Mouse (Mus musculus) forebrain, embryonic 15.5 days (tissue): ENCODE results near the gene Prlh. TPM values are rescaled to one million over a fixed set of nuclear protein-coding genes. Genes with fewer than 3 reads are reported as not detected.
A peak's percentile ranks its signal among the peaks of the same experiment; 100 is the strongest.

ENCODE experiments used
- ATAC-seq: fragments of 200-750 bp; cut with Nextera tagmentation; replicated peaks from 2 replicates; pipeline ENCODE4 v1.8.0; 2017; ENCODE audit warnings: mild to moderate bottlenecking, moderate TSS enrichment, moderate library complexity
- H3K27ac ChIP-seq: fragments of 300-500 bp; sonication (generic); replicated peaks from 2 replicates; pipeline ENCODE4 v1.5.1; 2015; ENCODE audit warnings: mild to moderate bottlenecking, inconsistent platforms
- H3K27me3 ChIP-seq: fragments of 300-500 bp; sonication (generic); 2 replicates; pipeline ENCODE4 v1.6.1; 2015; ENCODE audit warnings: inconsistent platforms
- H3K36me3 ChIP-seq: fragments of 300-500 bp; sonication (generic); 2 replicates; pipeline ENCODE4 v1.6.1; 2015; ENCODE audit warnings: mild to moderate bottlenecking, inconsistent platforms
- H3K4me1 ChIP-seq: fragments of 300-500 bp; sonication (generic); 2 replicates; pipeline ENCODE4 v1.6.1; 2015; ENCODE audit warnings: inconsistent platforms
- H3K4me2 ChIP-seq: fragments of 300-500 bp; sonication (generic); replicated peaks from 2 replicates; pipeline ENCODE4 v1.6.1; 2015; ENCODE audit warnings: mild to moderate bottlenecking, inconsistent platforms
- H3K4me3 ChIP-seq: fragments of 300-500 bp; sonication (generic); 2 replicates; pipeline ENCODE4 v1.5.1; 2015; ENCODE audit warnings: mild to moderate bottlenecking, inconsistent platforms
- H3K9ac ChIP-seq: fragments of 300-500 bp; sonication (generic); replicated peaks from 2 replicates; pipeline ENCODE4 v1.6.1; 2015; ENCODE audit warnings: mild to moderate bottlenecking, inconsistent platforms
- H3K9me3 ChIP-seq: fragments of 300-500 bp; sonication (generic); 2 replicates; pipeline ENCODE4 v1.6.1; 2016; ENCODE audit warnings: inconsistent platforms
- WGBS: fragments of 180-500 bp; shearing (Covaris S2); methylation state at CpG from one replicate; pipeline ENCODE4 v1.1.7; 2015; ENCODE audit warnings: mixed read lengths; 5-methylcytosine and 5-hydroxymethylcytosine counted together
- polyA plus RNA-seq: library from polyadenylated mRNA; unstranded; fragments of >200 nt; fragmentation: Nextera tagmentation; extraction: Ambion mirVana; gene quantifications from 2 replicates; pipeline ENCODE4 v1.2.1, GENCODE M21; 2015

The Prlh gene
- polyA plus RNA-seq, 1 experiment from 2014 or later: not detected

GRCm38 (mm10) chr1:90995916-90996315 lies 43.0 kb downstream of the Prlh start:
- no peak for ATAC-seq
- Histone ChIP-seq H3K4me2 (no peak overlapping the region), H3K36me3 (no peaks in the 10 kb centered on the region)

GRCm38 (mm10) chr1:90997136-90997535 lies 44.2 kb downstream of the Prlh start:
- H3K36me3 ChIP-seq: no peaks in the 10 kb centered on the region
- H3K4me3 ChIP-seq: no peak overlapping the region
- H3K4me2 ChIP-seq: no peak overlapping the region
- peaks cover 16% of the 10 kb centered on the region for H3K4me1 ChIP-seq
- no peak overlapping the region for H3K9ac ChIP-seq
- ATAC-seq: no peak
- H3K27ac ChIP-seq: no peak overlapping the region
- no peaks in the 10 kb centered on the region for H3K27me3 ChIP-seq
- H3K9me3 ChIP-seq: no peaks in the 10 kb centered on the region
- WGBS: 79% methylated on average over 4 of the region's 4 CpGs

More at GRCm38 (mm10) chr1:90995916-90996315, 43.0 kb downstream of the Prlh start:
- no peaks in the 10 kb centered on the region for H3K9me3 ChIP-seq
- H3K4me1 ChIP-seq: peaks cover 16% of the 10 kb centered on the region
- no peaks in the 10 kb centered on the region for H3K27me3 ChIP-seq
- WGBS: 93% methylated on average over 1 of the region's 1 CpGs
- H3K27ac ChIP-seq: no peak overlapping the region
- no peak overlapping the region for H3K4me3 ChIP-seq
- no peak overlapping the region for H3K9ac ChIP-seq

- Histone ChIP-seq H3K27ac (no peak overlapping the region), H3K4me3 (peak overlapping the region; percentile 72), H3K36me3 (no peaks in the 10 kb centered on the region), H3K27me3 (no peaks in the 10 kb centered on the region), H3K9ac (no peak overlapping the region), H3K4me1 (peaks cover 16% of the 10 kb centered on the region), H3K9me3 (no peaks in the 10 kb centered on the region), H3K4me2 (peak overlapping the region; percentile 94; the same call in 1 of the 2 replicates)
- WGBS: 93% methylated on average over 5 of the region's 5 CpGs
- ATAC-seq: no peak
Observed at GRCm38 (mm10) chr1:90997641-90998040, 44.7 kb downstream of the Prlh start.

GRCm38 (mm10) chr1:90998268-90998890 lies 45.5 kb downstream of the Prlh start, which contains the start of gene Lrrfip1:
Gene Lrrfip1, plus strand, starts transcription at chr1:90998737.
- peak within 1 kb of the TSS; percentile 72 for H3K4me3 ChIP-seq
- ATAC-seq: peak; percentile 84
- H3K9me3 ChIP-seq: no peaks in the 10 kb centered on the region
- H3K4me1 ChIP-seq: peaks cover 16% of the 10 kb centered on the region
- peak within 1 kb of the TSS; percentile 71 for H3K9ac ChIP-seq
- no peaks in the 10 kb centered on the region for H3K36me3 ChIP-seq
- WGBS: 2% methylated on average over 59 of the region's 59 CpGs
- no peaks in the 10 kb centered on the region for H3K27me3 ChIP-seq
- H3K4me2 ChIP-seq: peak within 1 kb of the TSS; percentile 94
- H3K27ac ChIP-seq: peak within 1 kb of the TSS; percentile 45; the same call in 1 of the 2 replicates

GRCm38 (mm10) chr1:90998891-90999611 lies 46.1 kb downstream of the Prlh start:
- Histone ChIP-seq H3K4me2 (peak overlapping the region; percentile 94), H3K27me3 (no peaks in the 10 kb centered on the region), H3K36me3 (no peaks in the 10 kb centered on the region), H3K9me3 (no peaks in the 10 kb centered on the region), H3K27ac (peak overlapping the region; percentile 45; the same call in 1 of the 2 replicates), H3K4me3 (peak overlapping the region; percentile 72), H3K4me1 (peaks cover 16% of the 10 kb centered on the region), H3K9ac (peak overlapping the region; percentile 71)
- ATAC-seq: peak; percentile 80
- WGBS: under 1% methylated on average over 41 of the region's 41 CpGs

- Histone ChIP-seq H3K27ac (no peak overlapping the region), H3K9ac (no peak overlapping the region), H3K4me2 (peak overlapping the region; percentile 94), H3K4me3 (peak overlapping the region; percentile 72), H3K9me3 (no peaks in the 10 kb centered on the region), H3K36me3 (no peaks in the 10 kb centered on the region), H3K27me3 (no peaks in the 10 kb centered on the region), H3K4me1 (peaks cover 16% of the 10 kb centered on the region)
- no peak for ATAC-seq
- WGBS: 64% methylated on average over 10 of the region's 10 CpGs
Observed at GRCm38 (mm10) chr1:90999911-91000601, 47.1 kb downstream of the Prlh start.

GRCm38 (mm10) chr1:91001101-91001500 lies 48.2 kb downstream of the Prlh start:
- no peaks in the 10 kb centered on the region for H3K9me3 ChIP-seq
- H3K27me3 ChIP-seq: no peaks in the 10 kb centered on the region
- H3K4me1 ChIP-seq: peaks cover 16% of the 10 kb centered on the region
- H3K4me3 ChIP-seq: no peak overlapping the region
- H3K4me2 ChIP-seq: no peak overlapping the region
- WGBS: 92% methylated on average over 3 of the region's 3 CpGs
- H3K36me3 ChIP-seq: no peaks in the 10 kb centered on the region
- no peak overlapping the region for H3K27ac ChIP-seq
- no peak overlapping the region for H3K9ac ChIP-seq
- no peak for ATAC-seq

- Histone ChIP-seq H3K4me2 (no peak overlapping the region), H3K9me3 (no peaks in the 10 kb centered on the region), H3K9ac (no peak overlapping the region), H3K4me1 (peaks cover 16% of the 10 kb centered on the region), H3K27ac (no peak overlapping the region), H3K36me3 (no peaks in the 10 kb centered on the region), H3K4me3 (no peak overlapping the region), H3K27me3 (no peaks in the 10 kb centered on the region)
- WGBS: 93% methylated on average over 3 of the region's 3 CpGs
- no peak for ATAC-seq
Observed at GRCm38 (mm10) chr1:91001871-91002539, 49.1 kb downstream of the Prlh start.

GRCm38 (mm10) chr1:91002641-91003040 lies 49.7 kb downstream of the Prlh start:
- 81% methylated on average over 3 of the region's 3 CpGs for WGBS
- H3K9me3 ChIP-seq: no peaks in the 10 kb centered on the region
- H3K4me3 ChIP-seq: no peak overlapping the region
- no peak overlapping the region for H3K9ac ChIP-seq
- H3K36me3 ChIP-seq: no peaks in the 10 kb centered on the region
- no peak overlapping the region for H3K27ac ChIP-seq
- ATAC-seq: no peak
- H3K4me2 ChIP-seq: no peak overlapping the region
- H3K27me3 ChIP-seq: no peaks in the 10 kb centered on the region
- H3K4me1 ChIP-seq: peaks cover 16% of the 10 kb centered on the region
